Mouse (Mus musculus) olfactory bulb, adult 2 months (tissue): Measurements from ENCODE around the gene Gm21985.

Experiments used
- CTCF ChIP-seq: fragments of 200-500 bp; IDR thresholded peaks from 2 replicates; pipeline ENCODE4 v1.5.1; 2012; ENCODE audit warnings: low read depth, mild to moderate bottlenecking, low read length, moderate library complexity; ENCODE audit not compliant: insufficient read depth
- POLR2A ChIP-seq: fragments of 200-500 bp; IDR thresholded peaks from 2 replicates; pipeline ENCODE4 v1.6.1; 2012; ENCODE audit warnings: mild to moderate bottlenecking, low read depth, low read length, moderate library complexity; ENCODE audit not compliant: insufficient read depth

DNA sequence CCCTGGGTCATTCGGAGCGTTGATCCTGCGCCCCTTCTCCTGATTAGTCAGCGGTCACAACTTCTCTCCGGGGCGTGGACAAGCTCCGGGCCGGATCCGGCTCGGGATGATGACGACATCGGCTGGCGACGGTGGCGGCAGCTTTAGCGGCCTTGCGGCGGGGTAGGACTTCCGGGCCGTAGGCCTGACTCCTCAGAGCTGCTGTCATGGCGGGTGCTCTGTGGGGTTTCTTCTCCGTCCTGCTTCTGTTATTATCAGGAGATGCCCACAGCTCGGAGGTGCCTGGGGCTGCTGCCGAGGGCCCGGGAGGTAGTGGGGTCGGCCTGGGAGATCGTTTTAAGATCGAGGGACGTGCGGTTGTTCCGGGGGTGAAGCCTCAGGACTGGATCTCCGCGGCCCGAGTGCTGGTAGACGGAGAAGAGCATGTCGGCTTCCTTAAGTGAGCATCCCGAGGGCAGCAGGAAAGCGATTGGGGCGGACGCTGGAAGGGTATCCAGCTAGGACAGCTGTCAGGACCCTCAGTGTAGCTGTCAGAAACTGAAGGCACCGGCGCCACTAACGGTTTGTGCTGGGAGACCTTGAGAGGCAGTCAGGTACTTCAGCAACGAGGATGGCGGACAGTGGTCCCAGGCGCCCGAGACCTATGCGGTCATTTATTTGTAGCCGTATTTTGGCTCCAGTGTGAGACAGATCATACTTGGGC, 188.9 kb downstream of the Gm21985 start, which contains the start of gene Emc7:
- TF ChIP-seq CTCF (no peak), POLR2A (peak; percentile 87)
